Mouse (Mus musculus) olfactory bulb, adult 2 months (tissue): ENCODE measurements around the gene Kcnab1.

Experiments used
- CTCF ChIP-seq: fragments of 200-500 bp; IDR thresholded peaks from 2 replicates; pipeline ENCODE4 v1.5.1; 2012; ENCODE audit warnings: low read depth, mild to moderate bottlenecking, low read length, moderate library complexity; ENCODE audit not compliant: insufficient read depth
- POLR2A ChIP-seq: fragments of 200-500 bp; IDR thresholded peaks from 2 replicates; pipeline ENCODE4 v1.6.1; 2012; ENCODE audit warnings: mild to moderate bottlenecking, low read depth, low read length, moderate library complexity; ENCODE audit not compliant: insufficient read depth

DNA sequence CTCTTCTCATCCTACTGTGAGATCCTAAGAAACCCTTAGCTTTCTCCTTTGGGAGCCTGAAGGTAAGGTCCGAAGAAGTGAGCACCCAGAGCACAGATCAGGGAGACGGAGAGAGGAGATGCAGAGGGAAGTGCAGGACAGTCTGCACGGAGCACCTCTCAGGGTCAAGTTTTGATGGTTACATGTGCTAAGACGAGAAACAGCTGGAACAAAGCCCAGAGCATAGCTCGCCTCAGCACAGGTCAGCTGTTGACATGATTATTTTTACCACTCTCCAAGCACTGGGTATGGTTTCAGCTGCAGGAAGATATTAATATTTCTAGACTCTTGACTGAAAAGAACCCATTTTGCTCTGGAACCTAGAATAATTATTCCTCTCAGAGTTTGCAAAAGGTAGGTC is 27.7 kb downstream of the Kcnab1 start:
- TF ChIP-seq CTCF (no peak), POLR2A (no peak)
